Mouse (Mus musculus): Measurements from ENCODE around the gene Rnase11.

Rnase11 gene

DNA sequence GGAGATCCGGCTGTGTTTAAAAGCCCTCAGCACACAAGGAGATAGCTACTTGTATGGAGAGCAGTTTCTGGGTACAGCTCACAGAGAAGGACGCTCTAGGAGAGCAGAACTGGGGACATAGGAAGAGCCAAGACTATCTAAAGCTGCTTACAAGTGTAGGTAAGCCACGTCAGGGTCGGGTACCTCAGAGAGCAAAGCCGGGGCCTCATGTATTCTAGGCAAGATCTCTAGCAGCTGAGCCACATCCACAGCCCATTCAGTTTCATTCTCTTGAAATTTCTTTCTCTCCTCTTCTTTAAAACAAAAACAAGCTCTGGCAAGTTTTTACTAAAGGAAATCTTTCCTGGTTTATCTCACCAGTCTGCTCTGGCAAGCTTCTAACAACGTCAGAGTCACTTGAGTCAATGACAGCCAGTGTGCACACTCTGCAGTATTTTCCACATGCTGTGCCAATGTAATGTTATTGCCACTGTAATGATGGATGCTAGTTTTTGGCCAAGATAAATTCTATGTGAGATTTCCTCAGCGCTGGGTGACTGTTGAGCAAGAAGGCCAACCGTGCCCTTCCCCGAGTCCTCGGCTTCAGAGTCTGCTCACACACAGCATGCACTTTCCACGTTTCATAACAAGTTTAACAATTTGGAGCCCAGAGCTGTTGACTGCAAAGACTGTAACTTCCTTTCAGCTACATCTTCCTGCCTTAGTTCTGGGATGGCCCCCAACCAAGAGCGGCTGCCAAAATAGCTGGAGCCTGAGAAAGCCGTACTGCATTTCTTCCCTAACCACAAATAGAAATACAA, 41.8 kb downstream of the Rnase11 start:
- DNase-seq = no peak

DNA sequence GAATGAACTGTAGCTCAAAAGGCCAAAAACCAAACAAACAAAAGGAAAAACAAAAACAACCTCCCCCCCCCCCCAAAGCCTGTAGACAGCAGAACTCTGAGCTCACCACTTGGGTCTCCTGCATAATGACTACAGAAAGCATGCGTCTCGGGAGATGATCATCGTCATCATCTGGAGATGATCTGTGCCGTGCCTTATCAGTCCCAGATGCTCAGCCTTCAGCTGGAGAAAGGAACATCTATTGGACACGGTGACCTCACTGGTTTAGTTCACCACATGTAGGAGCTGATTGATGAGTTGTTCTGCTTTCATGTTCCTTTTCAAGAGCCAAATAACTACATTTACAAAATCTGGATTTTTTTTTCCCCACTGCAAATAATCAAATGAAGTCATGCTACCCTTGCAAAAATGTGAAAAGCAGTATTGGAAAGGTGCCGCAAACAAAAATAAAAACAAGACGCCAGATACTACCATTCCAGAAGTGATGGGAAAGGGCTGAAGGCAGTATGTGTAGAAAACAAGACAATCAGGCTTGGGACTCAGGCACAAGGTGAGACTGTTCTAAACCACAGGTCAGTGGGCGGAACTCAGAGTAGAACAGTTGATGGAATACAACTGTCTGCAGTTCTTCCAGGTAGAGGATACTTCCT, 42.7 kb downstream of the Rnase11 start, which contains the start of gene Rnase10:
TSS of gene Rnase10 (plus strand) at position 600 of the 650 bp plus-strand sequence.
- no peak for DNase-seq
